Mouse (Mus musculus) limb, embryonic 12.5 days (tissue): ENCODE results near the gene Bex1. TPM values are rescaled to one million over a fixed set of nuclear protein-coding genes. Genes with fewer than 3 reads are reported as not detected.
A peak's percentile ranks its signal among the peaks of the same experiment; 100 is the strongest.
"Not testable (repeated sequence)": the region's sequence is repeated elsewhere in the genome, so short reads cannot be mapped to it uniquely, and the experiment has no call there.

Experiments
- ATAC-seq: fragments of 200-750 bp; cut with Nextera tagmentation; 2 replicates; pipeline ENCODE4 v1.8.0; 2017; ENCODE audit warnings: low read depth, moderate TSS enrichment; ENCODE audit not compliant: insufficient number of reproducible peaks, insufficient read depth, low FRiP score, low TSS enrichment
- H3K27ac ChIP-seq: fragments of 300-500 bp; sonication (generic); 2 replicates; pipeline ENCODE4 v1.5.1; 2016; ENCODE audit warnings: mild to moderate bottlenecking, moderate library complexity
- H3K27me3 ChIP-seq: fragments of 300-500 bp; sonication (generic); 2 replicates; pipeline ENCODE4 v1.6.1; 2016; ENCODE audit warnings: mild to moderate bottlenecking, moderate library complexity
- H3K36me3 ChIP-seq: fragments of 300-500 bp; sonication (generic); 2 replicates; pipeline ENCODE4 v1.6.1; 2016; ENCODE audit warnings: mild to moderate bottlenecking, moderate library complexity
- H3K4me1 ChIP-seq: fragments of 300-500 bp; sonication (generic); replicated peaks from 2 replicates; pipeline ENCODE4 v1.6.1; 2016
- H3K4me2 ChIP-seq: fragments of 300-500 bp; sonication (generic); 2 replicates; pipeline ENCODE4 v1.6.1; 2016; ENCODE audit warnings: mild to moderate bottlenecking, moderate library complexity
- H3K4me3 ChIP-seq: fragments of 300-500 bp; sonication (generic); replicated peaks from 2 replicates; pipeline ENCODE4 v1.5.1; 2016; ENCODE audit warnings: mild to moderate bottlenecking
- H3K9ac ChIP-seq: fragments of 300-500 bp; sonication (generic); replicated peaks from 2 replicates; pipeline ENCODE4 v1.6.1; 2016; ENCODE audit warnings: mild to moderate bottlenecking, moderate library complexity
- H3K9me3 ChIP-seq: fragments of 300-500 bp; sonication (generic); 2 replicates; pipeline ENCODE4 v1.6.1; 2016; ENCODE audit warnings: mild to moderate bottlenecking, moderate library complexity
- WGBS: fragments of 180-500 bp; shearing (Covaris S2); methylation state at CpG from one replicate; pipeline ENCODE4 v1.1.7; 2016; 5-methylcytosine and 5-hydroxymethylcytosine counted together
- polyA plus RNA-seq: library from polyadenylated mRNA; unstranded; fragments of >200 nt; fragmentation: Nextera tagmentation; extraction: Ambion mirVana; gene quantifications from 2 replicates; pipeline ENCODE4 v1.2.1, GENCODE M21; 2016

Bex1 gene
- 91.8 and 92.3 TPM in 2 replicates for polyA plus RNA-seq

DNA sequence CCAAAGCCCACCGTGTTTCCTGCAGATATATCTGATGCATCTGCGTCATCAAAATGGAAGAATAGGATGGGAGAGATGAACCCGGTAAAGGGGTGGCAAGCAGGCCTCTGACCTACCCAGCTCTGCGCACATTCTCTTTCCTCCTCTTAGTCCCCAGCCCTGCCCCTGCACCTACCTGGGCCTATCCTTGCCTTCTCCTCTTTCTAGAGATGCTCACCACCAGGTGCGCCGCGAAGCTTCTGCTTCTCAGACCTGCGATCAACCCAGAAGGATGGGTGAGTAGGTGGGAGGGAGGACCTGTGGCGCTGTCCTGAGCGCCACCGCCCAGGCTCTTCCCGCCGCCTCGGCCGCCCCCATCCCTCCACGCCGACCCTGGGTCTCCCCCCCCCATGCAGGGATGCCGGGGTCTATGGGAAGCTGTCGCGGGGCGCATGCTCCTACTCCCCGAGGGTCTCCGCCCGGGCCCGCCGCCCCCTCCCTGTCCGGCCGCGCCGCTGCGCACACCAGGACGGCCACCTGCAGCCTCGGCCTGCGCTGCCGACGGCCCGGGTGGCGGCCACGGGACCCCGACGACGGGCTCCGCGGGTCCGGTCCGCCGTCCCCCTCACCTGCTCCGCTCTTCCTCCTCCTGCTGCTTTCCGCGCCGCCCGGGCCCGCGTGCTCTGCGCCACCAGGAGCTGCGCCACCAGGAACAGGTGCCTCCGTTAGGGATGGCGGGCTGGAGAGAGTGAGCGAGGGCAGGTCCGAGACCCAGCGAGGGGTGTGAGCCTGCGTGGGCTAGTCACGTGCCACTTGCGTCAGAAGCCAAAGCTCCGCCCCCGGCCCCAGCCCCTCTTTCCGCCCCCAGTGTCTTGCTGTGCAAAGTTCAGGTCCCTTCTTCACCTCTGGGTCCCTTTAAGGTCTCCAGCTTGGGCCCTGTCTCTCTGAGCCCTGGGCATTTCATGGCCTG lies at the start of gene Bex1, which contains the start of gene Tceal7:
TSS of gene Bex1 (minus strand) at position 785 of the 949 bp plus-strand sequence.
TSS of gene Tceal7 (plus strand) at position 51 of the 949 bp plus-strand sequence.
- peak within 1 kb of the TSS; percentile 40 for H3K4me3 ChIP-seq
- ATAC-seq = peak; percentile 92
- peak within 1 kb of the TSS; percentile 42; the same call in 1 of the 2 replicates for H3K9ac ChIP-seq
- H3K27ac ChIP-seq, H3K9me3 ChIP-seq, H3K4me1 ChIP-seq, H3K36me3 ChIP-seq, H3K27me3 ChIP-seq: not testable (repeated sequence)
- H3K4me2 ChIP-seq = peak within 1 kb of the TSS; percentile 54
- WGBS = 33% methylated on average over 20 of the region's 67 CpGs

DNA sequence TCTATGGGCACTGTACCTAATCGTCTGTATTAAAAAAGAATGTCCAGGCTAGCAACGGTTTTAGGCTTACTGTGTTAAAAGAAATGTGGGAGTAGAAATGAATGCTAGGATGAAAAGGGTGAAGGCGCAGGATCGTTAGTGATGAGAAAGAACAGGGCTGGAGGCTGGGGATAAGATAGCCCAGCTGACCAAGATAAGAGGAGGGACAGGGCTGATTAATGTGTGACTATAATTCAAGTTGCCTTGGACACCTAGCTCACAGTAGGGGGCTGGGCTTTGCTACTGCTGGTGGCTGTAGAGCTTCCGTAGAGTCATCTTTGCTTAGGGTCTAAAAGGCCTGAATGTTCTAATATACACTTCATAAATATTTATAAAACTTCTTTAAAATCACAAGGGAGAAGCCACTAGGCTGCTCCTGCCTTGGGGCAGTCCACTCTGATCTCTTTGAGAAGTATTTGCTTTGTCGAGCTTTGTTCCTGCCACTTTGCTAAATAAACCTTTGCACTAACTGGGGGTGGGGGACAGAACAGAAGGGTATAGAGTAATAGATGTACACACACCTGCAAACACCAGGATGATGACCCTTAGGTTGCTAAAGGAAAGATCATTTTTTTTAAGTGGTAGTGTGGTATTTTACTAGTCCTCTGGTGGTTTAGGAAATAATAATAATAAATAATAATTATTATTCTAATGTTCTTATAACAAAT lies 36.9 kb upstream of the Bex1 start:
- Histone ChIP-seq H3K9ac (no peak overlapping the region), H3K4me3 (no peak overlapping the region), H3K36me3 (peaks cover 5% of the 10 kb centered on the region; the same call in 1 of the 2 replicates), H3K4me1 (no peaks in the 10 kb centered on the region), H3K27ac (no peak overlapping the region), H3K4me2 (no peak overlapping the region), H3K27me3 (peaks cover 9% of the 10 kb centered on the region; the same call in 1 of the 2 replicates), H3K9me3 (no peaks in the 10 kb centered on the region)
- WGBS = 58% methylated on average over 6 of the region's 6 CpGs
- ATAC-seq = no peak

DNA sequence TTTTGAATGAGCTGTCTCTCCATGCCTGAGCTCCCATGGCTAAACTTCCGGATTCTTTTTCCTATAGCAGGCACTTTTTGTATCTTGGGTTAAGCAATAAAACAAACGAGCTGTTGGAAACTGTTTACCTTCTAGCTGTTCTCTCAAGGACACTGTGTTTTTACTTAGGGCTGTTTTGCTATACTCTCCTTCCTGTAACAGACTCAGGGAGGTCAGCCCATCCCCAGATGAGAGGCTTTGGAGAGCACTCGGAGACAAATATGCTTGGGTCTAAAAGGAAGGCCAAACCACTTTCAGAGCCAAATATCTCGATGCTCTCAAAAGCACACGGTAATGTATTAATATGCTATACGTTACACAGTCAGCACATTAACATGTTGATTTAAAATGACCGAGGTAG lies 34.4 kb upstream of the Bex1 start:
- peaks cover 9% of the 10 kb centered on the region; the same call in 1 of the 2 replicates for H3K27me3 ChIP-seq

DNA sequence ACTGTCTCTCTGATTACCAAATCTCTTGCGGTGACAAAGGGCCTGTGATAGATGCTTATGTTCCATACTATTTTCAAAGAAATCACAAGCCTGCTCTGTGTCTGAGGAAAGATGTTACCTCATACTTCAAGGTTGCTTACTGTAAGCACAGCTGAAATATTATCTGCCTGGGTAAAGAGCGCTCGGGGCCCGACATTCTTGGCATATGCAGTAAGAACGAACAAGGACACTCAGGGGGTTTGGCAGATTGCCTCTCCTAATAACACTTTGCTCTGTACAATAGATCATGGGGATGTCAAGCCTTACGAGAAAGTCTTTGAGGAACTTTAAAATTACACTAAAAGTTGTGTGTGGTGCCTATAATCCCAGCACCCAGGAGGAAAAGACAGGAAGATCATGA lies 33.5 kb upstream of the Bex1 start:
- Histone ChIP-seq H3K27me3 (peaks cover 9% of the 10 kb centered on the region; the same call in 1 of the 2 replicates), H3K4me2 (no peak overlapping the region), H3K4me3 (no peak overlapping the region), H3K4me1 (no peaks in the 10 kb centered on the region), H3K27ac (no peak overlapping the region), H3K9ac (no peak overlapping the region), H3K9me3 (no peaks in the 10 kb centered on the region), H3K36me3 (peaks cover 6% of the 10 kb centered on the region; the same call in 1 of the 2 replicates)
- ATAC-seq = no peak
- 78% methylated on average over 6 of the region's 6 CpGs for WGBS

More for the DNA sequence above, 34.4 kb upstream of the Bex1 start:
- no peaks in the 10 kb centered on the region for H3K9me3 ChIP-seq
- no peak overlapping the region for H3K9ac ChIP-seq
- no peaks in the 10 kb centered on the region for H3K4me1 ChIP-seq
- H3K4me2 ChIP-seq = no peak overlapping the region
- no peak overlapping the region for H3K27ac ChIP-seq
- no peak overlapping the region for H3K4me3 ChIP-seq
- 69% methylated on average over 7 of the region's 7 CpGs for WGBS
- peaks cover 6% of the 10 kb centered on the region; the same call in 1 of the 2 replicates for H3K36me3 ChIP-seq
- no peak for ATAC-seq

DNA sequence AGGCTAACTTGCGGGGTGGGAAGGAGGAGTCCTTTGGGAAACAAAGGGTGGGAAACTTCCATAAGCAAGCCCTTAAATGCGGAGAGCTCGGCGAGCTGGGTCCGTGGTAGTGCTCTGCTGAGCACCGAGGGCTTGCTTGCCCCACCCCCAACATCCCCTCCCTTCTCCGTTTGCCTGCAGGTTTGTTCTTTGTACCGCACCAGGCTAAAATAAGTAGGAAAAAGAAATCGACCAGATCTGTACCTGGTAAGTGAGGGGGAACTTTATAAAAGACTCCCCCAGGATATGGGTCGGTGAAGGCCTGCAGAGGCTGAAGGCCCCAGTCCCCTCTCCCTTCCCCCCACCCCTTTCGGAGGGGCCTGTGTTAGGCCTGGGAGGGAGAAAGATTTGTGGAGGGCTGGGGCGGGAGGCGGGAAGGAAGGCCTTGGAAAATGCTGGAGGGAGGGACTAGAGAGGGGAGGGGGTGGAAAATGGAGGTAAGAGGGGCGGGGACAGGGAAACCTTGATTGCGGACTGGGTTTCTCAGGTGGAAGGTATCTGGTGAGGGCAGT lies 30.3 kb upstream of the Bex1 start:
- H3K9ac ChIP-seq = peak overlapping the region; percentile 71
- 15% methylated on average over 15 of the region's 15 CpGs for WGBS
- H3K4me3 ChIP-seq = peak overlapping the region; percentile 57
- H3K27me3 ChIP-seq = peaks cover 6% of the 10 kb centered on the region; the same call in 1 of the 2 replicates
- peak overlapping the region; percentile 83 for H3K27ac ChIP-seq
- ATAC-seq = peak; percentile 82
- H3K4me1 ChIP-seq = no peaks in the 10 kb centered on the region
- peak overlapping the region; percentile 56 for H3K4me2 ChIP-seq
- H3K9me3 ChIP-seq = no peaks in the 10 kb centered on the region
- peaks cover 6% of the 10 kb centered on the region; the same call in 1 of the 2 replicates for H3K36me3 ChIP-seq

DNA sequence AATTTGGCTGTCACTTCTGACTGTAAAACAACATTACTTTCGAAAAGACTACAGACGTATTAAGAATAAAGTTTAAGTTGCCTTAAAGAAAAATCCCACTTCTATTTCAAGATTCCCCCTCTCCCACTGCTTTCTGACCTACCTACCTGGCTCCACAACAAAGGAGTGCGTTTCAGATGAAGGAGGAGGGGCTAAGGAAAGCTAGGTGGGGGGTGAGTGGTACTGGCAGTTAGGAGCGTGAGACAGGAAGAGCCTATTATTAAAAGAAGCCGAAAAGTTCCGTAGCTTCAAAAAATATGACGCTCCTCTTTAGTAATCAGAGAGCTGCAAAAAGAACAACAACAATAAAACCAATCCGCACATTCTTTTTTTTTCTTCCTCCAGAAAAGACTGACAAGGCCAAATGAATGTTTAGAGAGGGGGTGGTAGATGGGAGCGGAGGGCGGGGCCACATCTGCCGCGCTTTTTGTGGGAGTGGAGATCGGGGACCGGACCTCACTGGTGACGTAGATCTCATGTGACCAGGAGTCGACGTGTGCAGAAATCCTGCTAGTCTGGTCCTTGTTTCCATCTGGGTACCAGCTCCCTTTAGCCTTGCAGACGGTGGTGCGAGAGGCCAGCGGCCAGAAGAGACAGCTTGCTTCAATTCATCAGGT lies 29.4 kb upstream of the Bex1 start, which contains the start of gene Tceal9:
TSS of gene Tceal9 (plus strand) at position 506 of the 656 bp plus-strand sequence.
- Histone ChIP-seq H3K4me3 (peak within 1 kb of the TSS; percentile 57), H3K4me1 (no peaks in the 10 kb centered on the region), H3K27me3 (peaks cover 6% of the 10 kb centered on the region; the same call in 1 of the 2 replicates), H3K36me3 (peaks cover 6% of the 10 kb centered on the region; the same call in 1 of the 2 replicates), H3K27ac (peak within 1 kb of the TSS; percentile 83), H3K9ac (peak within 1 kb of the TSS; percentile 71), H3K4me2 (peak within 1 kb of the TSS; percentile 56), H3K9me3 (no peaks in the 10 kb centered on the region)
- WGBS = 28% methylated on average over 20 of the region's 20 CpGs
- peak; percentile 89 for ATAC-seq

DNA sequence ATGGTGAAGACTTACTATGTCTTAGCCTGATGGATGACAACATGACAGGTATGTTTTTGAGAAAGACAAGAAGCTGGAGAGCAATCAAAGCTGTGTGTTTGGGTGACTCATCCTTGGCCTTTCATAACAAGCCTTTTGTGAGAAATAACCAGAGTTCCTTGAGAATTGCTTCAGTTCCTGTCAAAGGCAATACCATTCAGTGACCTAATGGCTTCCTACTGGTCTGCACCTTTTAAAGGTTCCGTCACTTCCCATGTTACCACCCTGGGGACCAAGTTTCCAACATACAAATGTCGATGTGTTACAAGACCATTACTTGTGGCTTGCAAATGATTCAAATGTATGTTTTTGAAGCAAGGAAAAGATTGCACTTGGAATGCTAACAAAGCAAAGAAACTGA lies 27.9 kb upstream of the Bex1 start:
- no peak for ATAC-seq
- peaks cover 6% of the 10 kb centered on the region; the same call in 1 of the 2 replicates for H3K36me3 ChIP-seq
- H3K4me3 ChIP-seq = no peak overlapping the region
- no peak overlapping the region for H3K9ac ChIP-seq
- no peak overlapping the region for H3K27ac ChIP-seq
- H3K9me3 ChIP-seq = no peaks in the 10 kb centered on the region
- WGBS = 91% methylated on average over 2 of the region's 2 CpGs
- H3K27me3 ChIP-seq = peaks cover 6% of the 10 kb centered on the region; the same call in 1 of the 2 replicates
- H3K4me1 ChIP-seq = no peaks in the 10 kb centered on the region
- peak overlapping the region; percentile 44; the same call in 1 of the 2 replicates for H3K4me2 ChIP-seq

DNA sequence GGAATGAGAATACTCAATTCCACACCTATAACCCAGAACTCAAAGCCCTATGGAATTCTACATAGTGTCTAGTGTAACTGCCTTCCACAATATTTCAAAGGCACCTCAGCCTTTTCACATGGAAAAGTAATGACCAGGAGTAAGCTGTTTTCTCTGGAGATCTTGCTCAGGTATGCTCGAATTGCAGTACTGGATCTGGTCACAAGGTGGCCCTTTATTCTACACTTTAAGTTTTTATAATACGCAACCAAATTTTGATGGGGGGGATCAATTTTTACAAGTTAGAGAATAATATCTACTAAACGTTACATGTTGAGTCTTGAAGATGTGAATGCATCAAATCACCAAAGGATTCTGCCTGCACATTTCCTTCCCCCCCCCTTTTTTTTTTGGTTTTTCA lies 22.8 kb upstream of the Bex1 start:
- H3K9ac ChIP-seq = no peak overlapping the region
- H3K4me3 ChIP-seq = no peak overlapping the region
- no peak overlapping the region for H3K4me2 ChIP-seq
- H3K27me3 ChIP-seq = no peaks in the 10 kb centered on the region
- H3K4me1 ChIP-seq = no peaks in the 10 kb centered on the region
- ATAC-seq = no peak
- no peaks in the 10 kb centered on the region for H3K36me3 ChIP-seq
- H3K9me3 ChIP-seq = no peaks in the 10 kb centered on the region
- H3K27ac ChIP-seq = no peak overlapping the region
- 53% methylated on average over 3 of the region's 3 CpGs for WGBS

DNA sequence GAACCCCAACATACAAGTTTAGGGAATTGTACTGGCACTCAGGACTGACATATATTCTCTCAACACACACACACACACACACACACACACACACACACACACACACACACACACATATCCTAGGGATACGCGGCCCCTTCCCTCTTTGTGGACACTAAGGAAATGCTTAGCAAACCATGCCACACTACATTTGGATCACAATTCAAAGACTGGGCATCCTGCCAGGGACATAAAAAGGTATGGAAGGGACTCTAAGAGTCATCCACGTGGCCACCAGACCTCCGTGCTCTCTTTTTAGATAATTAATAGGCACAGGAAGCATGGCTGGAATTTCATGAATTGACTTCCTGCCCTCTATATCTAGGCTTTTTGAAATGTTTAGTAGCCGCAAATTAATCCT lies 12.5 kb upstream of the Bex1 start:
- no peak overlapping the region for H3K4me3 ChIP-seq
- H3K27ac ChIP-seq = no peak overlapping the region
- no peaks in the 10 kb centered on the region for H3K9me3 ChIP-seq
- WGBS = 54% methylated on average over 5 of the region's 5 CpGs
- H3K4me2 ChIP-seq = no peak overlapping the region
- H3K27me3 ChIP-seq = peaks cover 3% of the 10 kb centered on the region; the same call in 1 of the 2 replicates
- H3K9ac ChIP-seq = no peak overlapping the region
- H3K36me3 ChIP-seq = no peaks in the 10 kb centered on the region
- no peaks in the 10 kb centered on the region for H3K4me1 ChIP-seq
- ATAC-seq = no peak

DNA sequence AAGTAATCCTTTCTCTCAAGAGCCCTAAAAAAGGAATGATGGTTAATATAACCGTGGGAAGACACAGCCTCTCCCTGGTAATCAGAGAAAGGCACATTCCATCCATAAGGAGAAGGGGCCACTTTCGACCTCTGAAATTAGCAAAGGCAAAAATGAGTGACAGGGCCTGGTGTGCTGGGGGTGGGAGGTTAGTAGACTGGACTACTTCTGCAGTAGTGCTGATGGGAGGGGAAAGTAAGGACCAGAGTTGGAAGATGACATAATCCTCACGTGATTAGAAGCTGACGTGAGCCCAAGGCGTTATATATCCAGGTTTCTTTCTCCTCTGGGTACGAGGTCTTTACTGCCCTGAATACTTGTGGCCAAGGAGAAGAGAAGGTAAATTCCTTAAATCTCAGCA lies 8.4 kb upstream of the Bex1 start:
- no peaks in the 10 kb centered on the region for H3K4me1 ChIP-seq
- no peak overlapping the region for H3K27ac ChIP-seq
- ATAC-seq = no peak
- H3K27me3 ChIP-seq = peaks cover 3% of the 10 kb centered on the region
- H3K4me3 ChIP-seq = no peak overlapping the region
- no peaks in the 10 kb centered on the region for H3K36me3 ChIP-seq
- WGBS = 67% methylated on average over 6 of the region's 6 CpGs
- no peak overlapping the region for H3K9ac ChIP-seq
- H3K9me3 ChIP-seq = no peaks in the 10 kb centered on the region
- no peak overlapping the region for H3K4me2 ChIP-seq
